Mouse (Mus musculus): Measurements from ENCODE around the gene Cyp24a1.

Gene Cyp24a1

DNA sequence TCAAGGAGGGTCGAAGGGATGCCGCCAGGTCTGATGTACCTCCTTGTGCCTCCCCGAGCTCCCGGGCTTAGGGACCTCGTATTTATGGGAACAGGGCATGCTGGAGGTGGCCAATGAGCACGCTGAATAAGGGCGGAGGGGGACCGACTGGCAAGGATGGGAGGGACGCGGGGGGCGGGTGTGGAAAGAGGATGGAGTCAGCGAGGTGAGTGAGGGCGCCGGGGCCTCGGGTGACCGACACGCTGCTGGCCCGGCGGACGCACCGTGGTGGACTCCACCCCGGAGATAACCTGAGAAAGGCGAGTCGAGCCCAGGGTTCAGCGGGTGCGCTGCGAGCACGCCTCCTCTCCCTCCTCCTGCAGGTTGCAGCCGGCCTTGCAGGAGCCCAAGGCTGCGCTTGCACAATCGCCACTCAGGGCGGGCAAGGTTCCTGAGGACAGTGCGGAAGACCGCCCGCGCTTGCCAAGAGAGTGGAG lies at the start of gene Cyp24a1:
Gene Cyp24a1 (minus strand): TSS at position 55 of the 476 bp plus-strand sequence.
- DNase-seq (ENCODE audit: low read depth, low spot score) = no peak

DNA sequence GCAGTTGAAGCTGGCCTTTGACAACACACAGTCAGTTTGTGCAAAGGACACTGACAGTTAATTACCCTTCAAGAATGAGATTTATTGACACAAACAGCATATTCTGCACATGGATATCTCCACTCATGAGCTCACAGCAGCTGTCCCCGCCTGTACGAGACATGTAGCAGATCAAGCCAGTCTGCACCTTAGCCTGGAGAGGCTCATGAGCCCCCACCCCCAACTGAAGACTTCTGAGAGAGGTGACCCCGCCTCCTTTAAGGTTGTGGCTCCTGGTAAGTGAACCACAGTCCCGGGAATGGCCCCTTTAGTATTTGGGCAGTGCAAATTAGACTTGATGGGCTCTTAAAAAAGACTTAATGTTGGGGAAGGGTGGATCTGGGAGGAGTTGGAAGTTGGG lies 48.8 kb upstream of the Cyp24a1 start:
- DNase-seq (ENCODE audit: low read depth, low spot score) = no peak

DNA sequence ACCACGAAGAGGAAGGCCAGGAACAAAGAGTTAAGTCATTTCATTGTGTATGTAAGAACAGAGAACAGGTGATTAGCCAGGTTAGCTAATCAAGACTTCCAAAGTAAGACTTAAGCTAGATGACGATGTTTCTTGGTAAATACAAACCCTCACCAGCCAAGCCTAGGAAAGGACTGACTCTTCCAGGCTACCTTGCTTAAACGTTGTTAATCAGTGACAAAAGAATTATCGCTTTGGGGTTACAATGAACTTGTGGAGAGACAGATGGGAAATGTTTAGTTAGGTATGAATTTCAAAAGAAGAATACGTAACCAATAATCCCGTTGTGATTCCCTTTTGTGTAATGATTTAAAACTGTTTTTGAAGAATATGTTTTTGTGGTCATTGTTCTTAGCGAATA lies 48.0 kb upstream of the Cyp24a1 start:
- no peak for DNase-seq (ENCODE audit: low read depth, low spot score)

DNA sequence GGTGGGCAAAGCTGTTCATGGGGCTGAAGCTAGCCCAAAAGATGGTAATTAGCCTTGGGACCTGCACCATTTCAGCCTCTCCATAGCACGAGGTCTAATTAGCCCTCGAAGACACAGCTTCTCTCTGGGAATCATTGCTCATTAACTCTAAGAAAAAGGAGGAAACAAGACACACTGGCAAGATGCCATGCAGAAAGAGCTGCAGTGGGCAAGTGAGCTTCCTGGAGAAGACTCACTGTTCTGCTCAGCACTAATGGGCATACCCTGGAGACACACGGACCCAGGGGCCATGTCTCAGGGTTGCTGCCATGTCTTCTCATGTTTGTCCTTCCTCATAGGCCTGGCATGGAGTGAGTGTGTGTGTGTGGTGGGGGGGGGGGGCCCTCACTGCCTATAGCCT lies 47.2 kb upstream of the Cyp24a1 start:
- DNase-seq (ENCODE audit: low read depth, low spot score) = no peak

DNA sequence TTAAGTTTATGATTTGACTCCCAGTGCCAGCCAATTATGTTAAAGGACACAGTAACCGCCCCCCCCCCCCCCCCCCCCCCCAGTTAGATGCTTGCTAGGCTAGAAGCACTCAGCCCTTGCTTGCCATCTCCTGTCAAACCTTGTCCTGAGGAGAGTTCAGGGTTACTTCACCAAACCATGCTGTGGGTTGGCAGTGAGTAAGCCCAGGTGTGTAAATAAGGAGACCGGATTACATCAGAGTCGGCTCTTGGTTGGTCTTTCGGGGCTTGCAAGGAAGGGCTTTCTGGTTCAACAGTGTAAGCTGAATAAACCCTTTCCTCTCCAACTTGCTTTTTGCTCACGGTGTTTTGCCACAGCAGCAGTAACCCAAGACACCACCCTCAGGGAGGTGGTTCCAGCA lies 46.7 kb upstream of the Cyp24a1 start:
- DNase-seq (ENCODE audit: low read depth, low spot score) = no peak

DNA sequence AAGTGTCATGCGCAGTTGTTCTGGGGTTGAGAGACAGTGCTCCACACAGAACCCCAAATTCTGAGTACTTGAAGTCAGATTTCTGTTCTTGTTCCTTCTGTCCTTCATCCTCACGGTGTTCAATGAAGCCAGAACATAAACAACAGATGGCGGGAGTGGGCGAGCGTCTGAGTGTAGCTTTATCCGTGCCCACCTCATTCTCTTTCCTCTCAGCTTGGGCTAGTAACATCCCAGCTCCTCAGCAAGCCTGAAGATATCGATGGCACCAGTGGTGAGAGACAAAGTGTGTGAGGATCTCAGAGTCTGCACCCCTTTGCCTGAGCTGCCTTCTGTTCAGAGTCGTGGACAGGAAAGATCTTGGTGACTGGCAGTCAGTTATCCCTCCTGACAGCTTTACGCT lies 42.3 kb upstream of the Cyp24a1 start:
- no peak for DNase-seq (ENCODE audit: low read depth, low spot score)

DNA sequence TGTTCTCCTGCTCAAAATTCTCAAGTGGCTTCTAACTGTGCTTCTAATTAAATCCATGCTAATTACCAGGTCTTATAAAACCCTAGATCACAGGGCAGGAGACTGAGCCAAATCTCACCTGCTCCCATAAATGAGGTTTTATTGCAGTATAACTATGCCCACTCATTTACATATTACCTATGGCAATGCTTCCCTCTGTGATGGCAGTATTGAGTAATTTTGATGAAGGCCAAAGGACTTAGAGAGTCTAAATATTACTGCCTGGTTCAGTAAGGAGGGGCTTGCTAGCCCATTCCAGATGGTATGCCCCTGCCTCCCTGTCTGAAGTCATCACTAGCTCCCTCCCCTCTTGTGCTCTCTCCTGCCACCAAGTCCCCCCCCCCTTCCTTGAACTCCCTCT lies 38.9 kb upstream of the Cyp24a1 start:
- DNase-seq (ENCODE audit: low read depth, low spot score) = no peak

DNA sequence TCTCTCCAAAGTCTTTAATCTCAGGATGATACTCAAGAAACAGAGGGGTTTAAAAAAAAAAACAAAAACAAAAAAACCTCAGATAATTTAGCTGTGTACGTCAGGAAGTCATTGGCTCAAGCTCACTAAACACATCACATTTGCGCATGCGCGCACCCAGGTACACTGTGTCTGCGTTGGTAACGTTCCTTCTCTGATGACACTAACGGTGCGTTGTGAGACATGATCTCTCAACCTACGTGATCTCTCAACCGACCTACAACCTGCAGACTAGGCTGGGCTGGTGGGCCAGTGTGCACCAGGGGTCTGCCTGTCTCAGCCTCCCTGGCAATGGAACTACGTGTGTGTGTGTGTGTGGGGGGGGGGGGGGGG lies 37.8 kb upstream of the Cyp24a1 start:
- no peak for DNase-seq (ENCODE audit: low read depth, low spot score)

DNA sequence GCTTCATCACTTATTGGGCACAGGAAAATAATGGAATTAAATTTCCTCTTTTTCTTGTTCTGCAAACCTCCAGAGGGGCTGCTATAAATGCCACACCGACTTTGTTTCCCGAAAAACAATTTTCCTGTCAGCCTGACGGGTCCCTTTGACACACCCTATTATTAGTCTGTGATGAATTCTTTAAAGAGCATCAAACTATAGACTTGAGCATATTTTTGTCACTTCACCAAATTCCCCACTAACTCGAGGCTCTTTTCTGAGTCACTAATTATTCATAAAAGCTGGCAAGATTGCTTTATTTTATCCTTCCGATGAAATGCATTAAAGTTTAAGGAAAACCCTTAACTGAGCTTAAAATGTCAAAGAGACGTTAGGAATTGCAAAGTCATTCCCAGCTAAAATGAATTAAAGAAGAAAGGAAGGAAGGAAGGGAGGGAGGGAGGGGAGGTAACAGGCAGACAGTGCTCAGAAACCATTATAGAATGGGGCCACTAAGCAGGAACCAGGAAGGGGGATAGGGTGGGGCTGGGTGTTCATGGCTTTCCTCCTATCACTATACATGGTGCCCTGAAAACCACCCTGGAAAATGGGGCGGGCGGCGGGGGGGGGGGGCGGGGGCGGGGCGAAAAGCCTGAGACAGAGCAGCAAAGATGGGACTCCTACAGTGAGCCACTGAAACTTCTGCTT lies 37.3 kb upstream of the Cyp24a1 start:
- no peak for DNase-seq (ENCODE audit: low read depth, low spot score)

DNA sequence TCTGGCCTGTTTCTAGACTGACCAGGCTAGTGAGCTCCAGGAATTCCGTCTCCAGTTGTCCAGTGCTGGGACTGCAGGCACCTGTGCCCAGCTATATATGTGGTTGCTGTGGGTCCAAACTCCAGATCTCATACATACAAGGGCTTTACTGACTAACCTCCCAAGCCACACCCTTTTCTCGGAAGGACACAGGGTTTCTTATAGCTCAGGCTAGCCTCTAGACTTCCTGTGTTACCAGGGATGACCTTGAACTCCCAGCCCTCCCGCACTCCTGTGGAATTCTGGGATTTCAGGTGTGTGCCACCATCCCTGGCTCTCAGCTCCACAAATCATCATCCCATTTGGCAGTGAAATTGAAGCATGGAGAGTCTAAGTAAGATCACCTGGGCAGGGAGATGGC lies 33.3 kb upstream of the Cyp24a1 start:
- no peak for DNase-seq (ENCODE audit: low read depth, low spot score)

DNA sequence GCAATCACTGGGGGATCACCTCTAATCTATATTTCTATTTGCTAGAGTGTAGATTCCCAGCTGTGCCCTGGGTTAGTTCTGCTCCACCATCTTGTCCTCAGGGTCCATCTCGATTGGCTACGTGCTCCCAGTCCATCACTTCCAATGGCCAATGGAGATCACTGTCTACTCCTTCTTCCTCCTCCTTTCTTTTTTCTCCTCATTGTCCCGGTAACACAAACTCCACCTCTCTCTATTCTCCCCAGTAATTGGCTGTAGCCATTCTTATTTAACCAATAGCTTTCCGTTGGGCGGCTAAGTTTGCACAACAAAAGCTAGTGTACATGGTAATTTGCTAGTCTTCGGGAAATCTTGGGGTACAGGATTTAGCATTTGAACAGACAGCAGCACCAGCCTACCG lies 32.8 kb upstream of the Cyp24a1 start:
- DNase-seq (ENCODE audit: low read depth, low spot score) = no peak

DNA sequence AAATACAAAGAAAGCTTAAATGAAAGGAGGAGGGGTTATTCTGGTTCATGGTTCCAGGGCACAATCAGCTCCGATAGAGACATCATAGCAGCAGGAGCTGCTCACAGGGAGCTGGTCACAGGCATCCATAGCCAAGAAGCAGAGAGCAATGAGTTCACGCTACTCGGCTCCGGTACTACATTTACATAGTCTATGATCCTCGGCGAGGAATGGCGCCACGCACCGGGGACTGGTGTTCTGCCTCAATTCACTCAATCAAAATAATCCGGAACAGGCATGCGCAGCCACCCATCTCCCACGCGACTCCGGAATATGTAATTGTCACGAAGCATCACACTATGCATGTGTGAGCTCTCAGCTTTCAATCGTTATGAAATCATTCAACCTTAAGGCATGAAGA lies 31.1 kb upstream of the Cyp24a1 start:
- DNase-seq (ENCODE audit: low read depth, low spot score) = no peak

DNA sequence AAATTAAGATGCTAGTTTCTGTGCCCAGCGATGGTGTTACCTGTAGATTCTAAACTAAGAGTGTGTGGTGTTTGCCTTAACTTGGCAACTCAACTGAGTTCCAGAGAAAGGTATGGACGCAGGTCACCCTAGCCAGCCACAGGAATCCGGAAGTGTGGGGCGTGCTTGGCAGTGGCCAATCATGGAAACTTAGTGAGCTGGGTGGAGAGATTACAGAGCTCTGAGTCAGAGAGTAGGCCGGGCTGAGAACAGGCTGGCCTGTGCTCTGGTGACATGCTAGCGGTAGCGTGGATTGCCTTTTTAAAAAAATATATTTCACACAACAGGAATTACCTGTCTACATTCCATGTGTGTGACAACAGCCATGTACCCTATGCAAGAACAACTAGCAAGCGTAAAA lies 29.6 kb upstream of the Cyp24a1 start:
- DNase-seq (ENCODE audit: low read depth, low spot score) = no peak

DNA sequence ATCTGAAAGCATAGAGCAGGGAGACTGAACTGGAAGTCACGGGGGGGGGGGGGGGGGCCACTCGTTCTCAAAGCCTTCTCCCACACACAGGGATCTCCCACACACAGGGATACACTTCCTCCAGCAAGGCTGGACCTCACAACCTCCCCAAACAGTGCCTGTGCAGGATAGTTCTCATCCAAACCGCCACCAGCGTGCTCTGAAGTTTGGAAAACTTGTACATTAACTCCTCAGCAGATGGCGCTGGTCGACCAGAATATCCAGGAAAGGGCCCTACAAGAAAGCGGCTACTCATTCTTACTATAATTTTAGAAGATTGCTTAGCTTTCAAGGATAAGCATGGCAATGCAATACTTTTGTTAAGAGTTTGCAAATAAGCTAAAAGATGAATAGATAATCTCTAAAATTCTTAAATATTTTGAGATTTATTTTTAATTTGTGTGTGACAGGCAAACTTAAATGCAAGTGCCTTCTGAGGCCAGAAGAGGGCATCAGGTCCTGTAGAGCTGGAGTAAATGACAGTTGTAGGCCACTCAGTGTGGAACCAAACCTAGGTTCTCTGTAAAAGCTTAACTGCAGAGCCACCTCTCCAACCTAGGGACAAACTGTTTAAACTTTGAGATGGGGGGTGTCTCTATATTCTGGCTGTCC lies 23.5 kb upstream of the Cyp24a1 start:
- peak; percentile 79 for DNase-seq (ENCODE audit: low read depth, low spot score)

DNA sequence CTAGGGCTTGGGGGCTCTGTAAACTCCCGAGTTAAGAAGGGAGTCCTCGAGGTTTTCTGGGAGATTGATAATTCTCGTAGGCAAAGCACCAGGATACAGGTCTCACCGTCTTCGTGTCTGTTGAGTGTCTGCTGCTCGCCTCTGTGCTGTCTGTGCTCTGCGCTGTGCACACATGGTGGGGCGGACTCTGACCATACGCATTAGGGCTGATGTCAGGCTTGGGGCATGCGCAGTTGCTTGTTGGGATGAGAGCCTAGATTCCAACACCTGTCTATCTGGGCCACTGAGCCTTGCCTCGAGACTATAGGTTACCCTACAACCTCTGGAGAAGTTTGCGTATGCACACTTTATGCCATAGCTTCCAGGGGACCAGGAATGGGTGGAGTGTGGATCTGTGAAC lies 16.8 kb upstream of the Cyp24a1 start:
- no peak for DNase-seq (ENCODE audit: low read depth, low spot score)

DNA sequence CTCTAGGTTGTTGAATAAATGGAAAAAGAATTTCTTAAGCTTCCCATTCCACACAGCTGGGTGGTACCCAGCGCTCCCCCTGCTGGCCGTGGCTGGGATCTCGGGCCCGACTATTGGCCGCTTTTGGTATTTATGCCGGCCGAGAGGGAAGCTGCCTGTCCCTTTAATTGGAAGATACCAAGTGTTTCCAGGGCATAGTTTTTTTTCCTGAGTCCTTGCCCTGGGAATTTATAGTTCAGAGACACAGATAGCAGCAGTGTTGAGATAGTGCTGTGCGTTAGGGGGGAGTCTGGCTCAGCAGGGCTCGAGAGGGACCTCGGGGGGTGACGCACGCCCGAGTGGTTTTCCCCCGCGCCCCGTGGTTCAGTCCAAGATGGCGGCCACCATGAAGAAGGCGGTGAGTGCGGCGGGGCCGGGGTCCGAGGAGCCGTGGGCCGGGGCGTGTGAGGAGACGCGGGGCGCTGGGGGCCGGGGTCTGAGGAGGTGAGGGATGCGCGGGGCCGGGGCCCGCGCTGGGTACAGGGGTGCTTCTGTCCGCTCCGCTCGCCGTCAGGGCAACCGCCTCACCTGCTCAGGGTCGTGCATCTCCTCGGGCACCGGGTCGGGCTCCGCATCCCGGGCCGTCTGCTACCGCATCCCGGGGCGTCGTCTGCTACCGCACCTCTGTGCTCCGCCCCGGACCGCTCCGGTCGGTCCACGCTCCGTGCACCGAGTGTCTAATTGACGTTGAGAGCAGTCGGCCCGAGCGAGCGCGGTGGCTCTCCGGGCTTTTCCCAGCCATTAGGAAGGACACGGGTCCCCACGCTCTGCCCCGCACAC lies 14.3 kb upstream of the Cyp24a1 start:
- peak; percentile 93 for DNase-seq (ENCODE audit: low read depth, low spot score)

DNA sequence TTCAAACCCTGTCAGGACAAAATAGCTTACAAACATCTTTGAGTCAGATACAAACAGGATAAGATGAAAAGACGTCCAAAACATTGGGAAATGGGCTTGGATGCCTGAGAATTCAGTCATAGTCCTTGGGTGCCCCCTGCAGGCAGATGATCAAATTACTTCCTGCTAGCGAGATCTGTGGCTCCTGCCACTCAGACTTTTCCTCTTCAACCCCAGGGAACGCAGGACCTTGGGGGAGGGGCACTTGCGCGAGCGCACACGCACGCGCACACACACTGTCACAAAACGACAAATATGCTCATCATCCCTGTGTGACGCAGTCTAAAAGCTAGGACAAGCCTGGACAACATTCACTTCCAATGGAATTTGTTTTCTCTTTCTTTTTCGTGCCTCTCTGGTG lies 11.9 kb upstream of the Cyp24a1 start:
- DNase-seq (ENCODE audit: low read depth, low spot score) = peak; percentile 89

DNA sequence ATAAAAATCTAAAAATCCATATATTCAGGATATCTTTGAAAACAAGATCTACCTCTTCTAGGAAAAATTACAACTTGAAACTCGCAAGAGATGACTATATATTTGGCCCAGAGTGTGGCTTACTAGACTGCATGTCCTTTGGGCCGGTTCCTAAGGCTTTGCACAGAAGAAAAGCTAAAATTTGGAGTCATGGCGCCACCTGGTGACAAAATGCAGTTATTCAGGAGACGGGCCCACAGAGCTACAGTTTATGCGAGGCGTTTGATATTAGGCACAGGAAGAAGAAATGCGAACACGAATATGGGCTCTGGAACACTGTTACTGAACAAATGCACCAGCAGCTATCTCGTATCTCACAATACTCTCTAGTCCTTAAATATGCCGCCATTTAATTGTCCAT lies 10.8 kb upstream of the Cyp24a1 start:
- peak; percentile 86 for DNase-seq (ENCODE audit: low read depth, low spot score)

DNA sequence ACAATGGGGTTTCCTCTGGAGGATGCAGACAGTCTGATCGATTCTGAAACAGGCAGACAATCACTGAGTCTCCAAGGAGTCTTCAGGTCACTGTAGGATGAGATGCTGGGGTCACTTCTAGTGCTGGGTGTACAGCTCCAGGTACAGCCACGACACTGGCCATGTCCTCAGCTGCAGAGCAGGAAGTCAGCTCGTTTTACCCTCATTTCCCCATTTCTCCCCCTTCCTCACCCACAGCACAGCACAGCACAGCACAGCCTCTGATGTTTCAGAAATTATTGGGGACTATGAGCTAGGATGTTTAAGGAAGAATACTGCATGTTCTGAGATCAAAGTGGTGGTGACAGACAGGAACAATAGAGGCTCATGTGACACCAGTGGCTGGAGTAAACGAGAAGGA lies 7.0 kb upstream of the Cyp24a1 start:
- no peak for DNase-seq (ENCODE audit: low read depth, low spot score)

DNA sequence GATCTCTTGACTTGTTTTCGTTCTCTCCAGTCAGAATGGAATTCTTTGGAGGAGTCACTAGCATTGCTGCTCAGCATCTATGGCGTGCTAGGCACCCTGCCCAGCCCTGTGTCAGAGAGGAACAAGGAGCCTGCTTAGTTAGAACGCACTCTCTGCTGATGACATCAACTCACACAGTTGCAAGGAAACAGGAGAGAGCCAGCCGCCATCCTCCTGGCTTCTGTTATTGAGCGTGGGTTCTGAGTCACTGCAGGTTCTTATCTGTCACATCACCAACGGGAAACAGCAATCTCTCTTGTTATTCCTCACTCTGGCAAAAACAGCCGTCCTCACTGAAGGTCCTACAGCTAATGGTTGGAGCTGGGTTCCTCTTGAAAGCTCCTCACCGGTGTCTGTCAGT lies 6.4 kb upstream of the Cyp24a1 start:
- no peak for DNase-seq (ENCODE audit: low read depth, low spot score)

DNA sequence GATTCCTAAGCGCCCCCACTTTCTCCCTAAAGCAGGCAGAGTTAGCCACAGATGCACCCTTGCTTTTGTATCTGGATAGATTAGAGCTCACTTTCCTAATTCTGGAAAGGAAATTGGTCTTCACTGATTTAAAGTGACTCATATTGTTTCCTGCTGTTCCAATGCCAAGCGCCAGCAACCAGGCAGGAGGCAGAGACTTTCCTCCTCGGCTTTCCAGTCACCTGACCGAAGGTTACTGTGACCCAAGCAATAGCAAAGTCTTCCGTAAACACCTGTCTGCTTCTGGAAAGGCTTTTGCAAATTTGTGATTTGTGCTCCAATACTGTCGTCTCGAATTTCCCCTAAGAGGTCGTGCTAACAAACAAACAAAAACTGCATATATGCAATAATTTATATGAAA lies 1.1 kb upstream of the Cyp24a1 start:
- no peak for DNase-seq (ENCODE audit: low read depth, low spot score)

DNA sequence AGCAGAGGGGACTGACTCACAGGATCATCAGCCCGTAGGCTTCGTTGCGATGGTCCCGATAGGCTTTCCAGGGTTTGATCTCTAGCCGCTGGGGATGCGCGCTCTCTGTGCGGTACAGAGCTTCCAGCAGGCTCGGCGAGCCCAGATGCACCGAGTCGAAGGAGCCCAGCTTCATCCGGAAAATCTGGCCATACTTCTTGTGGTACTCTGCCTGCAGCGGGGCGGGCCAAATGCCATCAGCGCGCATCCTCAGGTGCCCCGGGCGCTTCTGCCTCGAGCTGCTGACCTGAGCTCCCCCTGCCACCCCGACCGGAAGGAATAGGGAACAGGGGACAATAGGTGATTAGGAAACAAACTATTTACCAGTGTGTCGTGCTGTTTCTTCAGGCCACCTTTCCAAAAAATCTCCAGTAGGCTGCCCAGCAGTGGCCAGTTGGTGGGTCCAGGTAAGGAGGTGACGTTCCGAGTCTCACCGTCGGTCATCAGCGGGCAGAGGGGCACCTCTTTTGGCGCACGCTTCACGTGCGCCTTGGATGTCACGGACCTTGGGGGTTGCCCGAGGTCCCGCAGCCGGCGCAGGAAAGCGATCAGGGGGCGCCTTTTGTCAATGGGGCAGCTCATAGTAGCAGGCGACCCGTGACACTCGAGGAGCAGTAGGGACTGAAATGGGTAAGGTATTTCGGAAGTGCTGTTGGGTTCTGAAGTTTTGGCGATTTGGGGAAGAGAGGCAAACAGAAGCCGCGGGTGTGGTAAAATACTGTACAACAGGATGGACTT lies 603 bp downstream of the Cyp24a1 start, which contains the start of gene Pfdn4:
Gene Pfdn4 (plus strand): TSS at position 275 of the 777 bp plus-strand sequence.
- no peak for DNase-seq (ENCODE audit: low read depth, low spot score)
